Mouse (Mus musculus) G1E (cell line): ENCODE measurements around the gene Sppl2c.

Experiments used
- CTCF ChIP-seq: IDR thresholded peaks from 2 replicates; pipeline ENCODE4 v1.5.1; 2012; ENCODE audit warnings: low read depth, low read length, inconsistent platforms, mixed read lengths
- GATA1 ChIP-seq: IDR thresholded peaks from 2 replicates; pipeline ENCODE4 v1.6.1; 2012; ENCODE audit warnings: borderline replicate concordance, low read length, inconsistent platforms, mixed read lengths
- TAL1 ChIP-seq: conservative IDR thresholded peaks from 2 replicates; pipeline ENCODE4 v1.6.1; 2012; ENCODE audit warnings: low read depth, low read length, inconsistent platforms, mixed read lengths

DNA sequence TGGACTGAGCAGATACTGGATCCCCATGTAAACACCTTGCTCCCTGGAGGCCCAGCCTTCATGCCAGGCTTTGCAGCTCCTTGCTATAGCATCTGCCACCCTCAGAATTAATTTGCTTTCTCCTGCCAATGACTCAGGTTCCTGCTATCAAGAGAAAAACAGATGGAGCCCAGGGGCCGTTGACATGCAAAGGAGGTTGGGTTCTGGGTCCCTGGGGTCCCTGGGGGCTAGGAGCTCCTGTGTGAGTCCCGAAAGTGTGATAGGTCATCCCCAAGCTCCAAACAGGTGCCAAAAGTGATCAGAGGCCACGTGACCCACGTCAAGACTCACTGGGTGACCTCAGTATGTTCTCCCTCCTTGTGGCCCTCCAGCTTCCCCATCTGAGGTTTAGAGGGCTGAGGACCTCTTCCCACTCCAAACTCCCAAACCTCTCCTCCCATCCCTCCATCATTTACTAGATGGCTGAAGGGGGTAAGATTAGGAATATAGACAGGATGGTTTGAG, 26.3 kb upstream of the Sppl2c start:
- TF ChIP-seq CTCF (no peak), TAL1 (no peak), GATA1 (no peak)
